Mouse (Mus musculus) activated CD4-positive, CD25-positive, alpha-beta regulatory T cell, adult 4 months (primary cell): ENCODE measurements at regions not wholly inside any gene's neighbourhood (a gene's known extent, or its start where the extent isn't known, plus 50 kb on each side); places are given as distances from the start of the nearest gene placed in this dataset.

Source experiments
- ATAC-seq: one replicate; pipeline ENCODE4 v1.8.0; 2017

DNA sequence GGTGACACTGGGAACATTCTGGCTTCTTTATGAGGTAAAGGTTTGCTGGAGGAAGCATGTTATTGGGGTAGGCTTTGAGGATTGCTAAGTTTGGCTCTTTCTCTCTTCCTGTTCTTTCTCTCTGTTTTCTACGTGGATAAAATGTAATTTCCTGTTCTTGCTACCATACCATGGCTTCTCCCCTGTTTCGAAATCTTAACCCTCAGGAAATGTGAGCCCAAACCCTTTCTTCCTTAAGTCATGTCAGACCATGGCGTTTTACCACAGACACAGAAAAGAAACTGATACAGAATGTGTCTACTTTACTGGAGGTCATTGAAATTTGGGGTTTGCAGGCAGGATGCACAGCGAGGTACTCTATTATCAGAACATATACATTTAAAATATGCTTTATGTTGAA lies 552.7 kb upstream of the Camk1g start:
- no peak for ATAC-seq

- ATAC-seq: no peak
Observed at GRCm38 (mm10) chr1:193919243-193919642, 549.1 kb upstream of the Camk1g start.

DNA sequence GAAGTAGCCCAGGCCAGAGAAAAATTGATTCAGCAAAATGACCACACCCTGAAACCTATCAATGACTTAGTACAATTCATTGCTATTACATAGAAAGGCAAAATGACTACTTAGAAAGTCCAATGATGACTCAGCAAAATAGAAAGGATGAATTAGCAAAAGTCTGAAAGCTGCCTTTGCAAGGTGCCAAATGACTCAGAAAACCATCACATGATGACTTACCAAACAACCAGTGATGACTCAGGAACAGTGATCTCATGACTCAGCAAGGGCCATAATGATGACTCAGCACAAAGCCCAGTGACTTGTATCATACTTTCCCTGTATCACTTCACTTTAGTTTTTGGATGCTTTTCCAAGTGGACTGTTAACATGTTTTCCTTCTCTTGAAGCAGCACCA lies 535.6 kb upstream of the Camk1g start:
- ATAC-seq: no peak

GRCm38 (mm10) chr1:193894072-193894471 lies 524.0 kb upstream of the Camk1g start:
- ATAC-seq: no peak

DNA sequence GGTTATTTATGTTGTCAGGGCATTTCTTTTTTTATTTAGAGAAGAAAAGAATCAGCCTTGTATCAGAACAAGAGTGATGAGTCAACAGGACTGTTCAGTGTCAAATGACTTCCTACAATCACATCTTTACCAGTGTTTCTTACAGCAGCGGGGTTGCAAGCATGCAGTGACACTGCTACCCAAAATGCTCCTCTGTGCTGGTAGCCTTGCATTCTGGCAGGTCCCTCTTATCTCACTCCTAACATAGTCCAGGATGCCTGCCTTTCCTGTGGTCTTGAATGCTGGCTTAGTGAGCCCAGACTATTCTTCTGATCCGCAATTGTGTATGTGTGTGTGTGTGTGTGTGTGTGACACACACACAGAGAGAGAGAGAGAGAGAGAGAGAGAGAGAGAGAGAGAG lies 506.4 kb upstream of the Camk1g start:
- no peak for ATAC-seq

DNA sequence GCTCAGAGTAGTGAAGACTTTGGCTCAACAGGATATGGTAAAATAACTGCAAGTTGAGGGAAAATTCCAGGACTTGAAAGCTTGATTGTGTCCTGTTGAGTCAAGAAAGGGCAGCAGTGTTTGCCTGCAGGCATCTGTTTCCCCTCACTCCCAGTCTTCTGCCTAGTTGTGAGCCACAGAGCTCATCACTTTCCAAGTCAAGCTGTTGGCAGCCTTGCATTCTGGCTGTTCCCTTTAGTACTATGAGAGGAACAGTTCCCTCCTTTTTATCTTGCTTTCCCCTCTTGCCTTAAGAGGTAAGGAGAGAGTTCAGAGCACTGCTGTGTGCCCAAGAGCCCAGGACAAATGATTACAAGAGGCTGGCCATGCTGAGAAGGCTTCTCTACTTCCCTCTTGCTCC lies 506.0 kb upstream of the Camk1g start:
- ATAC-seq: no peak

- ATAC-seq: no peak
Observed at GRCm38 (mm10) chr1:193875287-193875686, 505.2 kb upstream of the Camk1g start.

- no peak for ATAC-seq
Observed at GRCm38 (mm10) chr1:193870731-193871130, 500.6 kb upstream of the Camk1g start.

GRCm38 (mm10) chr1:193868639-193869320 lies 498.7 kb upstream of the Camk1g start:
- ATAC-seq: no peak

DNA sequence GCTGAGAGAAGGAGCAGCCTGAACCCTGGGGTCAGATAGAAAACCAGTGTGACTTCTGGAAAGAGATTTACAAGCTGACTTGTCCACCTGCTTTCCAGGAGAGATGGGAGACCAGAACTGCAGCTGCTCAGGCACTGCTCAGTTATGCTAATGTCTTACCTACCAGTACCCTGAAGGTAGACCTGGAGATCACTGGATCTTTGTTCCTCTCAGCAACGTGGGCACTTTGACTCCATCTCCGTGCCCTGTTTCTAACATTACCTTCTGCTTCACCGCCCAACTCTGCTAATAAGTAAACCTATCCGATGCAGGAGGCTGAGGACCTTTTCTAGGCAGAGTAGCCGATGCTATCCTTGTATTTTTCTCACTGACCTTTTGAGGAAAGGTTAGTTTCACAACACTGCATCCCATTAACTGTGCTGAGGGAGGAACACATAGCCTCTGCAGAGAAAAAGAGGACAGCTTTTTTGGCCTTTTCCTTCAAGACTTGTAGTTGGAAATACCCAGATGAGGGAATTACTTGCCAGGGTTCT lies 490.7 kb upstream of the Camk1g start:
- no peak for ATAC-seq

GRCm38 (mm10) chr1:193860354-193860753 lies 490.3 kb upstream of the Camk1g start:
- ATAC-seq: no peak

GRCm38 (mm10) chr1:193859257-193860125 lies 489.4 kb upstream of the Camk1g start:
- no peak for ATAC-seq

GRCm38 (mm10) chr1:193847922-193848321 lies 477.8 kb upstream of the Camk1g start:
- no peak for ATAC-seq

GRCm38 (mm10) chr1:193844868-193845267 lies 474.8 kb upstream of the Camk1g start:
- ATAC-seq: no peak

DNA sequence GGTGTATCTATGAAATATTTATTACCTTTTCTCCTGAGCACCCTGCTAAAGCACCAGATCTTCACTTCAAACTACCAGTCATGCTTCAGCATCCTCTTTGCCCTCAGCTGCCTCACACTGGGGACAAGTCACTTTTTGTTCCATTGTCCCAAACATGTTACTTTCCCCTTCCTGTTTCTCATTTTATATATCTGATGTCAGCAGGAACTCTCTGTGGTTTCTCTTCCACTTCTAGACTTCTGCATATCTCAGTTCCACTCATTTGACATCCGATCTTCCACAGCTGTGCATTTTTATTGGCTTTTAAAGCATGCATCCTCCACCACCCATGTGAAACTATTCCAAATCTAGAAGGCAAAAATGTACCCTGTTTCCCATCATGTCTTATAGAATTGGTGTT lies 474.4 kb upstream of the Camk1g start:
- ATAC-seq: no peak

GRCm38 (mm10) chr1:193800998-193801397 lies 430.9 kb upstream of the Camk1g start:
- ATAC-seq: no peak

DNA sequence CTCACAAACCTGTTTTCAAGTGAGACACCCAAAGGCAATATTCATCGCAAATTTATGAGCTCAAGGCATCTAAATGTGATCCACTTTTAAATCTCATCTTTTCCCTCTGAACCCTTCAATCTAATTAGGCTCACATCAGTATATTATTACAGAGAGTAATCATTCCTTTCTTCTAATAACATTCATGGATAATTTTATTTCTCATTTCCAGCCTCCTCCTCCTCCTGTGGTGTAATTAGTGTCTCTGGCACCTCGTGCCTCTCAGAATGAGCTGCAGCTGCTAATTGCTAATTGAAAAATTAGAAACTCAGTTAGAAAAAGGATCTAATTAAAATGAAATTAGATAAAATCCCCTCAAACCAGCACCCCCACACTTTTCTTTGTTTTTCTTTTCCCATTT lies 420.5 kb upstream of the Camk1g start:
- no peak for ATAC-seq

DNA sequence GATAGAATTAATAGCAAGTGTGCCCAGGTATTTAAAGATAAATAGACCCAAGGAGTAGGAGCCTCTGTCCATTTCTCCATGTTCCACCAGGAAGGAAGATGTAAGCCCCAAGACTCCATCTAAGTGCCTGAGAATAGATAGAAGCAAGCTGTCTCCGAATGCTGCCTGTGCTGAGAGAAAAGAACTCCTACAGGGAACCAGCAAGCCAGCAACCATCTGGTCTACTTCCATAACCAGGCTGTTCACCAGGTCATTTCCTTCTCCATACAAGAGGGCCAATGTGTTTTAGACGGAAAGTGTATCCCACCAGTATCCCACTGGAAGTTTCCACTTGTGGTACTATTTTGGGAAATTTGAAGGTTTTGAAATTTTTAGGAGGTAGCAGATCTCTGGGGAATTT lies 418.4 kb upstream of the Camk1g start:
- no peak for ATAC-seq

DNA sequence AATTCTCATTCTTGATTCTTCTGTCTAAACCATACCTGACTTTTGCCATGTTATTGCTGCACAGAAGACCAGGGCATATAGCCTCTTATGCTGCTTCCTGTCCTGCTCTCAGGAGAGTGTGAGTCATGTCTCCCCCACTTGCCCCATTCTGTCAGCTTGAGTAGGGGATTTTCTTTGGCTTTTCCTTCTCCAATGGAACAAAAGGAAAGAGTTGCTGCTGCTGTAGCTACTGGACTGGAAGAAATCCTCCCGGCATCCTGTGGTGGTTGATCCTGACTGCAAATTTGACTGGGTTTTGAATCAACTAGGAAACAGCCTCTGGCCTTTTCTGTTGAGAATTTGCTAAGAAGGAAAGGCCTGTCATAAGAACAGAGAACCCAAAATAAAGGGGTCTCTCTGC lies 417.3 kb upstream of the Camk1g start:
- ATAC-seq: no peak

GRCm38 (mm10) chr1:193784966-193785365 lies 414.9 kb upstream of the Camk1g start:
- ATAC-seq: no peak

DNA sequence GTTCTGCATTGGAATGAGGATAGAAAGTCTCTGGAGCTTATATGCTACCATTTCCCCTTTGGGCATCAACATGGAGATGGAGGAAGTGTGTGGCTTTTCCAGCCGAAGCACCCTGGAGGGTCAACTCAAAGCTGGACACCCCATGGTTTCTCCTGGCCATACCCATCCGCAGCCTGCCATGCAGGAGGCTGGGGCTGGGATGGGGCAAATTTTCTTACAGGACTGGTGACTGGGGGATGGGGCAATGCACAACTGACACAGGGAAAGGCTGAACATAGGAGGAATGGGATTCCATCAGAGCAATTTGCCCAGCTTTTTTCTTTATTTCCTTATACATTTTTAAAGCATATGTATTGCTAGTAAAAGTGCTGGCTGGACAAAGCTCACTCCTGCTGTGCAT lies 414.4 kb upstream of the Camk1g start:
- ATAC-seq: no peak

GRCm38 (mm10) chr1:193778181-193778580 lies 408.1 kb upstream of the Camk1g start:
- ATAC-seq: no peak

GRCm38 (mm10) chr1:193769546-193769945 lies 399.4 kb upstream of the Camk1g start:
- no peak for ATAC-seq

- ATAC-seq: no peak
Observed at GRCm38 (mm10) chr1:193764103-193764502, 394.0 kb upstream of the Camk1g start.
